8 mouse cellular contexts compared by ENCODE assay signal in genomic region chr9:37543869-37544440, GRCm38 (mm10). TPM values are rescaled to one million over a fixed set of nuclear protein-coding genes. Genes with fewer than 3 reads are reported as not detected.
A peak's percentile ranks its signal among the peaks of the same experiment; 100 is the strongest.
DNase-seq lines count a peak whose midpoint lies in the region; ATAC-seq lines count a peak whose summit lies in the region.

No protein-coding gene starts in this region.

- H3K36me3 ChIP-seq in lung, embryonic 15.5 days, result no peaks in the 10 kb centered on the region
- H3K36me3 ChIP-seq in heart, embryonic 16.5 days (ENCODE audit: control insufficient read depth, insufficient read depth), result no peaks in the 10 kb centered on the region
- no peaks in the 10 kb centered on the region for H3K36me3 ChIP-seq in limb, embryonic 12.5 days
- H3K36me3 ChIP-seq in stomach, embryonic 14.5 days (ENCODE audit: control insufficient read depth, insufficient read depth, low read length), result no peaks in the 10 kb centered on the region

- intact Hi-C loops in left cerebral cortex, postnatal 36 days (cut with DNase I), result loop anchor here (2.0 kb wide), 2 partner anchors 73 to 111 kb away; partner anchors contain the start of gene Robo3

- H3K27me3 ChIP-seq in lung, embryonic 15.5 days, result peaks cover 16% of the 10 kb centered on the region
- H3K27me3 ChIP-seq in heart, embryonic 16.5 days (ENCODE audit: control insufficient read depth, insufficient read depth, low read length), result peaks cover 14% of the 10 kb centered on the region
- H3K27me3 ChIP-seq in limb, embryonic 12.5 days, result peaks cover 77% of the 10 kb centered on the region
- peaks cover 14% of the 10 kb centered on the region for H3K27me3 ChIP-seq in stomach, embryonic 14.5 days (ENCODE audit: control insufficient read depth, insufficient read depth, low read length)

- DNase-seq in lung, adult 18-20 months, result no peak
- DNase-seq in ovary, postnatal 36 days (ENCODE audit: low spot score), result no peak
- no peak for DNase-seq in urinary bladder, postnatal 10 days (ENCODE audit: low spot score)
- no peak for DNase-seq in left cerebral cortex, postnatal 36 days (ENCODE audit: low spot score in 2 of 2)

- H3K27ac ChIP-seq in lung, embryonic 15.5 days, result peak overlapping the region; percentile 59
- H3K27ac ChIP-seq in heart, embryonic 16.5 days (ENCODE audit: low read length), result no peak overlapping the region
- no peak overlapping the region for H3K27ac ChIP-seq in limb, embryonic 12.5 days
- no peak overlapping the region for H3K27ac ChIP-seq in stomach, embryonic 14.5 days (ENCODE audit: low read length)

- H3K4me1 ChIP-seq in lung, embryonic 15.5 days, result peaks cover 29% of the 10 kb centered on the region
- peaks cover 15% of the 10 kb centered on the region for H3K4me1 ChIP-seq in heart, embryonic 16.5 days (ENCODE audit: control insufficient read depth, insufficient read depth, low read length)
- peaks cover 27% of the 10 kb centered on the region for H3K4me1 ChIP-seq in limb, embryonic 12.5 days (replicated peaks)
- peaks cover 5% of the 10 kb centered on the region; the same call in 1 of the 2 replicates for H3K4me1 ChIP-seq in stomach, embryonic 14.5 days (ENCODE audit: control insufficient read depth, insufficient read depth, low read length)

- H3K4me3 ChIP-seq in lung, embryonic 15.5 days, result peak overlapping the region; percentile 39
- H3K4me3 ChIP-seq in heart, embryonic 16.5 days (ENCODE audit: low read length), result peak overlapping the region; percentile 56
- H3K4me3 ChIP-seq in limb, embryonic 12.5 days (replicated peaks), result peak overlapping the region; percentile 24; the same call in 1 of the 2 replicates
- peak overlapping the region; percentile 32 for H3K4me3 ChIP-seq in stomach, embryonic 14.5 days (ENCODE audit: low read depth, low read length)

- H3K4me2 ChIP-seq in lung, embryonic 15.5 days, result peak overlapping the region; percentile 71
- peak overlapping the region; percentile 89 for H3K4me2 ChIP-seq in heart, embryonic 16.5 days (ENCODE audit: low read depth, low read length)
- peak overlapping the region; percentile 52 for H3K4me2 ChIP-seq in limb, embryonic 12.5 days
- peak overlapping the region; percentile 53 for H3K4me2 ChIP-seq in stomach, embryonic 14.5 days (replicated peaks; ENCODE audit: low read depth, low read length)

- WGBS in lung, embryonic 15.5 days, result 32% methylated on average over 12 of the region's 12 CpGs
- WGBS in heart, embryonic 16.5 days, result 34% methylated on average over 12 of the region's 12 CpGs
- WGBS in limb, embryonic 12.5 days, result 30% methylated on average over 12 of the region's 12 CpGs
- 31% methylated on average over 12 of the region's 12 CpGs for WGBS in stomach, embryonic 14.5 days

- H3K9ac ChIP-seq in lung, embryonic 15.5 days, result no peak overlapping the region
- peak overlapping the region; percentile 48; the same call in 1 of the 2 replicates for H3K9ac ChIP-seq in heart, embryonic 16.5 days (ENCODE audit: low read length)
- no peak overlapping the region for H3K9ac ChIP-seq in limb, embryonic 12.5 days (replicated peaks)
- H3K9ac ChIP-seq in stomach, embryonic 14.5 days (replicated peaks; ENCODE audit: low read depth, low read length), result 0 out of 2 replicates have a peak overlapping the region, but pooled peaks have one; percentile 25

- ATAC-seq in lung, embryonic 15.5 days (ENCODE audit: borderline replicate concordance, extremely low read depth, low FRiP score, low TSS enrichment), result no peak
- ATAC-seq in heart, embryonic 16.5 days (replicated peaks; ENCODE audit: extremely low read depth, insufficient read depth, low FRiP score), result no peak
- ATAC-seq in limb, embryonic 12.5 days (ENCODE audit: insufficient number of reproducible peaks, insufficient read depth, low FRiP score, low TSS enrichment, low read depth), result no peak
- ATAC-seq in stomach, embryonic 14.5 days (ENCODE audit: insufficient number of reproducible peaks, insufficient read depth, low FRiP score, low read depth), result no peak

- no peaks in the 10 kb centered on the region for H3K9me3 ChIP-seq in lung, embryonic 15.5 days
- H3K9me3 ChIP-seq in heart, embryonic 16.5 days (replicated peaks; ENCODE audit: control insufficient read depth, low read length), result no peaks in the 10 kb centered on the region
- no peaks in the 10 kb centered on the region for H3K9me3 ChIP-seq in limb, embryonic 12.5 days
- H3K9me3 ChIP-seq in stomach, embryonic 14.5 days (ENCODE audit: control insufficient read depth, low read depth, low read length), result no peaks in the 10 kb centered on the region

RNA-seq across cellular contexts. Expression of gene Vsig2, which starts 4.9 kb away (rescaled TPM):
- 26.5 and 33.3 TPM in 2 replicates for polyA plus RNA-seq in lung, embryonic 15.5 days (2015; fragmentation: Nextera tagmentation; extraction: Ambion mirVana)
- 2.1 and 5.3 TPM in 2 replicates for polyA plus RNA-seq in heart, embryonic 16.5 days (2015; fragmentation: Nextera tagmentation; extraction: Ambion mirVana)
- polyA plus RNA-seq in limb, embryonic 12.5 days (2016; fragmentation: Nextera tagmentation; extraction: Ambion mirVana), result 0.95 and 1.6 TPM in 2 replicates
- 44.3 and 56.9 TPM in 2 replicates for polyA plus RNA-seq in stomach, embryonic 14.5 days (2014; fragmentation: Nextera tagmentation; extraction: Ambion mirVana)
- total RNA-seq in left cerebral cortex, postnatal 36 days (2021), result 1 to 10 TPM; 1.4 to 4.1 TPM

RNA-seq across cellular contexts. Expression of gene Nrgn, which starts 8.7 kb away (rescaled TPM):
- polyA plus RNA-seq in lung, embryonic 15.5 days (2015; fragmentation: Nextera tagmentation; extraction: Ambion mirVana), result 7.0 and 8.1 TPM in 2 replicates
- polyA plus RNA-seq in heart, embryonic 16.5 days (2015; fragmentation: Nextera tagmentation; extraction: Ambion mirVana), result 3.4 and 4.3 TPM in 2 replicates
- 5.1 and 6.1 TPM in 2 replicates for polyA plus RNA-seq in limb, embryonic 12.5 days (2016; fragmentation: Nextera tagmentation; extraction: Ambion mirVana)
- 4.7 and 5.7 TPM in 2 replicates for polyA plus RNA-seq in stomach, embryonic 14.5 days (2014; fragmentation: Nextera tagmentation; extraction: Ambion mirVana)
- 1,000 to 10,000 TPM; 1,855 to 2,522 TPM for total RNA-seq in left cerebral cortex, postnatal 36 days (2021)

RNA-seq across cellular contexts. Expression of gene Siae, which starts 11.5 kb away (rescaled TPM):
- polyA plus RNA-seq in lung, embryonic 15.5 days (2015; fragmentation: Nextera tagmentation; extraction: Ambion mirVana), result 11.6 and 13.0 TPM in 2 replicates
- polyA plus RNA-seq in heart, embryonic 16.5 days (2015; fragmentation: Nextera tagmentation; extraction: Ambion mirVana), result 9.2 and 10.9 TPM in 2 replicates
- 4.5 and 5.0 TPM in 2 replicates for polyA plus RNA-seq in limb, embryonic 12.5 days (2016; fragmentation: Nextera tagmentation; extraction: Ambion mirVana)
- 12.7 and 14.0 TPM in 2 replicates for polyA plus RNA-seq in stomach, embryonic 14.5 days (2014; fragmentation: Nextera tagmentation; extraction: Ambion mirVana)
- total RNA-seq in left cerebral cortex, postnatal 36 days (2021), result 10 to 100 TPM; 18.3 to 19.7 TPM

RNA-seq across cellular contexts. Expression of gene Esam, which starts 16.1 kb away (rescaled TPM):
- polyA plus RNA-seq in lung, embryonic 15.5 days (2015; fragmentation: Nextera tagmentation; extraction: Ambion mirVana), result 167 and 178 TPM in 2 replicates
- 92.1 and 101 TPM in 2 replicates for polyA plus RNA-seq in heart, embryonic 16.5 days (2015; fragmentation: Nextera tagmentation; extraction: Ambion mirVana)
- polyA plus RNA-seq in limb, embryonic 12.5 days (2016; fragmentation: Nextera tagmentation; extraction: Ambion mirVana), result 26.8 and 29.7 TPM in 2 replicates
- 57.9 and 58.3 TPM in 2 replicates for polyA plus RNA-seq in stomach, embryonic 14.5 days (2014; fragmentation: Nextera tagmentation; extraction: Ambion mirVana)
- total RNA-seq in left cerebral cortex, postnatal 36 days (2021), result 10 to 100 TPM; 19.5 to 23.0 TPM

RNA-seq across cellular contexts. Expression of gene Msantd2, which starts 54.8 kb away (rescaled TPM):
- 26.1 and 26.9 TPM in 2 replicates for polyA plus RNA-seq in lung, embryonic 15.5 days (2015; fragmentation: Nextera tagmentation; extraction: Ambion mirVana)
- polyA plus RNA-seq in heart, embryonic 16.5 days (2015; fragmentation: Nextera tagmentation; extraction: Ambion mirVana), result 11.1 and 11.4 TPM in 2 replicates
- polyA plus RNA-seq in limb, embryonic 12.5 days (2016; fragmentation: Nextera tagmentation; extraction: Ambion mirVana), result 40.4 and 45.0 TPM in 2 replicates
- polyA plus RNA-seq in stomach, embryonic 14.5 days (2014; fragmentation: Nextera tagmentation; extraction: Ambion mirVana), result 33.2 and 38.9 TPM in 2 replicates
- 10 to 100 TPM; 18.8 to 26.6 TPM for total RNA-seq in left cerebral cortex, postnatal 36 days (2021)

Comparison
In these comparisons a context has a peak if more than half of its experiments do, and no peak if none do; other contexts are left out.
1. H3K9ac ChIP-seq: peak in heart, embryonic 16.5 days (single experiment) and stomach, embryonic 14.5 days (single experiment); none in lung, embryonic 15.5 days (single experiment) and limb, embryonic 12.5 days (single experiment).
2. Peak in every context shown above with its lines, with median percentiles within 50 percentile points of each other: H3K4me2 ChIP-seq and H3K4me3 ChIP-seq.